Mouse (Mus musculus) left cerebral cortex, postnatal 14 days (tissue): ENCODE results near the gene Neurl1a. TPM values are rescaled to one million over a fixed set of nuclear protein-coding genes. Genes with fewer than 3 reads are reported as not detected.

Experiments used
- DNase-seq, 2 experiments: peaks; one replicate each; pipeline ENCODE4 v3.0.0; 2021 to 2022; ENCODE audit warnings: low spot score in 2 of 2, mixed read lengths in 1 of 2
- intact Hi-C: fragments of 180-260 bp; cut with DNase I; formaldehyde crosslinking; loops from one replicate; pipeline ENCODE4 v1.15.1; 2025
- microRNA-seq, 2 experiments: library from miRNA; unstranded; fragments of <30 nt; microRNA quantifications; one replicate each; pipeline ENCODE4 v1.2.0; 2022
- total RNA-seq, 2 experiments: library from RNA; stranded (reverse); gene quantifications; 2 replicates each; pipeline ENCODE4 v1.2.3; 2021

The Neurl1a gene
- total RNA-seq, 2 experiments from 2014 or later: 148 to 154 TPM

DNA sequence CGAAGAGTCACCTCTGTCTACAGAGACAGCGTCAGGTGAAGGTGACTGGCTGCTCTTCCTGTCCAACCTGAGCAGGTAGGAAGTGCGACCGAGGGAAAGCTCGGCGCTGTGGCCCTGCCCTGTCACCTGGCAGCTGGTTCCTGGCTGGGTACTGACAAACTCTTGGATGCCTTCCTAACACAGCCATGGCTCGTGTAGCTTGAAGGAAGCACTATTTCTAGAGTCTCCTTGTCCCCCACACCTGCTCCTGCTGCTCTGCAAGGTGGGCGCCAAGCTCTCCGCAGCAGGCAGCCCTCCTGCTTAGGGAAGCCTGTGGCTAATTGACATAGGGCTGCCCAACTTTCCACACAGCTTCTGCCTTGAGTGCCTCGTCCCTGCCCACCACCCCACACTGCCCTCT, 126.8 kb downstream of the Neurl1a start:
- intact Hi-C loops: no loop called here

DNA sequence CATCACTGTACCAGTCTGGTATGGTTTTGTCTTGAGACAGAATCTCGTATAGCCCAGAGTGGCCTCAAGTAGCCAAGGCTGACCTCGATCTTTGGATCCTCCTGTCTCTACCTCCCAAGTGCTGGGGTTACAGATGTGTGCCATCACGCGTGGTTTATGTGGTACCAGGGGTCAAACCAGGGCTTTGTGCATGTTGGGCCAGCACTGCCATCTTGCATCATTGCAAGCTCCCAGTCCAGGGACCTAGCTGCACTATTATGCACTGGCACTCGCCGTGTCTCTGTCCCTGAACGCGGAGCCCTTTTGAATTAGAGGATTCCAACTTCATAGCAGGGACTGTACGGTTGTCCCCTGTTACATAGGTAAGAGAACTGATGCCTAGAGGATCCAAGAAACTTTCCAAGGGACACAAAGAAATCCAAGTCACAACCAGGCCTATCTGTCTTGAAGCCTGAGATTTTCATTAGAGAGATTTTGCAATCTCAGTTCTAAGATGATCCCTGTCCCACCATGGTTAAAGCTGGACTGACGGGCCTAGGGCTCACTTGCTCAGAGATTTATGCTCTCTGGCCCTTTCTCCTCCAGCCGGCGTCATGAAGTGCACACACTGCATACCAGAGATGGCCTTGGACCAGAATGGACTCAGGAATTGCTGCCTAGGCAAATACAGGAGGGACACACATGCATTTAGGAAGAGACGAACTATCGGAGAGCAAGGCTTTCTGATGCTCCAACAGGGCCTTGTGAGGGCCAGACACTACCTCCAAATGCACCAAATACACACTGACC, 127.7 kb downstream of the Neurl1a start:
- intact Hi-C loops: no loop called here
- DNase-seq: no peak

More for the DNA sequence above, 126.8 kb downstream of the Neurl1a start:
- no peak for DNase-seq

DNA sequence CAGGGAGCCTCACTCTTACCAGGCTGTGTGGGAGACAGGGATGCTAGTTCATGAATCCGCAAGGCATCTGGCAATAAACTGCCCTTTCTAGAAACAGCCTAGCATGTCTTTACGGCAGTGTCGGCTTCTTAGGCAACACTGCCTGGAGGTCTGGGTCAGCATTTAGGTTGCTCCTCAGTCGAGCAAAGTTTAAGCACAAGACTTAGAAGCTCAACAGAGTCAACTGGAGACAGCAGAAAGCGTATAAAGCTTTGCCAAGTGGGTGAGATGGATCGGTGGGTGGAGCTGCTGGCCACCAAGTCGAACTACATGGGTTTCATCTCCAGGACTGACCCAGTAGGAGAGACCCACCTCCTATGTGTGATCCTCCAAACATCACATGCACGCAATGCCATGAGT, 128.3 kb downstream of the Neurl1a start:
- no peak for DNase-seq
- intact Hi-C loops: no loop called here

Small RNA genes lying within 50 kb of the gene (microRNA-seq; reads per million reads assigned to microRNA genes)
- 0.53 to 1.3 reads per million in 2 experiments for gene Mir6995

Other genes starting within 250 kb of the Neurl1a start
- 100 to 1,000 TPM; 177 to 184 TPM for gene Ina, start 164.1 kb upstream of the Neurl1a start, total RNA-seq
- 10 to 100 TPM; 67.1 to 70.7 TPM for gene Nt5c2, start 163.7 kb upstream of the Neurl1a start, total RNA-seq
- gene Pcgf6, start 127.9 kb upstream of the Neurl1a start, total RNA-seq: 10 to 100 TPM; 15.6 TPM
- 1 to 10 TPM; 5.2 to 5.8 TPM for gene Taf5, start 111.1 kb upstream of the Neurl1a start, total RNA-seq
- 100 to 1,000 TPM; 844 to 869 TPM for gene Usmg5, start 88.2 kb upstream of the Neurl1a start, total RNA-seq
- 10 to 100 TPM; 15.0 to 15.3 TPM for gene Pdcd11, start 88.1 kb upstream of the Neurl1a start, total RNA-seq
- gene Calhm2, start 40.5 kb upstream of the Neurl1a start, total RNA-seq: 1 to 10 TPM; 4.9 to 5.6 TPM
- gene Calhm1, start 34.6 kb upstream of the Neurl1a start, total RNA-seq: not detected
- not detected for gene Calhm3, start 21.1 kb upstream of the Neurl1a start, total RNA-seq